Mouse (Mus musculus) midbrain, embryonic 12.5 days (tissue): ENCODE results near the gene Jag2. TPM values are rescaled to one million over a fixed set of nuclear protein-coding genes. Genes with fewer than 3 reads are reported as not detected.

ENCODE experiments used
- ATAC-seq: fragments of 200-750 bp; cut with Nextera tagmentation; 2 replicates; pipeline ENCODE4 v1.8.0; 2017; ENCODE audit warnings: low read depth, moderate TSS enrichment, moderate library complexity; ENCODE audit not compliant: low FRiP score
- H3K27ac ChIP-seq: fragments of 300-500 bp; sonication (generic); replicated peaks from 2 replicates; pipeline ENCODE4 v1.5.1; 2016; ENCODE audit warnings: mild to moderate bottlenecking
- H3K27me3 ChIP-seq: fragments of 300-500 bp; sonication (generic); 2 replicates; pipeline ENCODE4 v1.6.1; 2016; ENCODE audit warnings: mild to moderate bottlenecking
- H3K36me3 ChIP-seq: fragments of 300-500 bp; sonication (generic); 2 replicates; pipeline ENCODE4 v1.6.1; 2016
- H3K4me1 ChIP-seq: fragments of 300-500 bp; sonication (generic); 2 replicates; pipeline ENCODE4 v1.6.1; 2016
- H3K4me2 ChIP-seq: fragments of 300-500 bp; sonication (generic); replicated peaks from 2 replicates; pipeline ENCODE4 v1.6.1; 2016; ENCODE audit warnings: mild to moderate bottlenecking, moderate library complexity
- H3K4me3 ChIP-seq: fragments of 300-500 bp; sonication (generic); 2 replicates; pipeline ENCODE4 v1.5.1; 2016; ENCODE audit warnings: mild to moderate bottlenecking
- H3K9ac ChIP-seq: fragments of 300-500 bp; sonication (generic); replicated peaks from 2 replicates; pipeline ENCODE4 v1.6.1; 2016; ENCODE audit warnings: mild to moderate bottlenecking, moderate library complexity
- H3K9me3 ChIP-seq: fragments of 300-500 bp; sonication (generic); 2 replicates; pipeline ENCODE4 v1.6.1; 2016; ENCODE audit warnings: mild to moderate bottlenecking
- WGBS: fragments of 180-500 bp; shearing (Covaris S2); methylation state at CpG from one replicate; pipeline ENCODE4 v1.1.7; 2016; 5-methylcytosine and 5-hydroxymethylcytosine counted together
- microRNA-seq: library from miRNA; unstranded; fragments of <30 nt; microRNA quantifications from one replicate; pipeline ENCODE4, GENCODE M21; 2017
- polyA plus RNA-seq: library from polyadenylated mRNA; unstranded; fragments of >200 nt; fragmentation: Nextera tagmentation; extraction: Ambion mirVana; gene quantifications from 2 replicates; pipeline ENCODE4 v1.2.1, GENCODE M21; 2016

Gene Jag2
- polyA plus RNA-seq, 1 experiment from 2014 or later: 5.8 TPM

DNA sequence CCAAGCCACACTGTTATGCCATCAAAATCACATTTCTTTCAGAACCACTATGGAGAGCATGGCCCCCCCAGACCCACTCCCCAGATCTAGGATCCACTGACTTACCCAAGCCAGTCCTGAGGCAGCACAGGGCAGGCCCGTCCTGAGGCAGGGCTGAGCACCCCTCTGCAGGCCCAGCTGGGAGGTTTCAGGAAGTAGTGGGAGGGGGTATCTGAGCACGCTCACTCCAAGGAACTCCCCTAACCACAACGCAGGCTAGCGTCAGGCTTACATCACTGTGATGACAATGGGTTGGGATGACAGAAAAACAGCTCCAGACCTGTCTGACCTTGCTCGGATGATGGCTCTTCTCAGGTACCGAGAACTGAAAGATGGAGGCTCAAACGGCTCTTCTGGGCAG lies 68.8 kb downstream of the Jag2 start:
- no peaks in the 10 kb centered on the region for H3K4me1 ChIP-seq
- no peaks in the 10 kb centered on the region for H3K9me3 ChIP-seq
- no peak for ATAC-seq
- 78% methylated on average over 7 of the region's 7 CpGs for WGBS
- no peak overlapping the region for H3K27ac ChIP-seq
- H3K27me3 ChIP-seq: peaks cover 5% of the 10 kb centered on the region; the same call in 1 of the 2 replicates
- no peak overlapping the region for H3K4me3 ChIP-seq
- H3K4me2 ChIP-seq: no peak overlapping the region
- no peaks in the 10 kb centered on the region for H3K36me3 ChIP-seq
- H3K9ac ChIP-seq: no peak overlapping the region

DNA sequence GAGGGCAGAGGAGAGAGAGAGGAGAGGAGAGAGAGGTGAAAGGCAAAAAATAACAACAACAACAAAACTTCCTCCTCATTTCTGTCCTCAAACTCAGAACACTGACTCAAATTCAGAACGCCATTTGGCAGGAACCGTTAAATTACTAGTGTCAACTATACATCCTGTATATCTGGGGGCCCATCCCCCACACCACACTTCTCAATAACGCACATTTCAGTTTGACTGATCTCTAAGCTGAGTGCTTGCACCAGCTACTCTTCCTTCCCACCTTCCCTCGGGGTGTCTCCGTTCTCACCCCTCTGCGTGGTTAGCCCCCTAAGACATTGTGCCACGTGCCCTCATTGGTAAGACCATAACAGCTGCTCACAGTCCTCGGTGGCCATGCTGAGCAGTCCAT lies 69.6 kb downstream of the Jag2 start:
- no peaks in the 10 kb centered on the region for H3K36me3 ChIP-seq
- no peaks in the 10 kb centered on the region for H3K4me1 ChIP-seq
- no peaks in the 10 kb centered on the region for H3K27me3 ChIP-seq
- no peak overlapping the region for H3K9ac ChIP-seq
- no peak overlapping the region for H3K4me3 ChIP-seq
- WGBS: 83% methylated on average over 8 of the region's 8 CpGs
- no peaks in the 10 kb centered on the region for H3K9me3 ChIP-seq
- ATAC-seq: no peak
- no peak overlapping the region for H3K4me2 ChIP-seq
- no peak overlapping the region for H3K27ac ChIP-seq

DNA sequence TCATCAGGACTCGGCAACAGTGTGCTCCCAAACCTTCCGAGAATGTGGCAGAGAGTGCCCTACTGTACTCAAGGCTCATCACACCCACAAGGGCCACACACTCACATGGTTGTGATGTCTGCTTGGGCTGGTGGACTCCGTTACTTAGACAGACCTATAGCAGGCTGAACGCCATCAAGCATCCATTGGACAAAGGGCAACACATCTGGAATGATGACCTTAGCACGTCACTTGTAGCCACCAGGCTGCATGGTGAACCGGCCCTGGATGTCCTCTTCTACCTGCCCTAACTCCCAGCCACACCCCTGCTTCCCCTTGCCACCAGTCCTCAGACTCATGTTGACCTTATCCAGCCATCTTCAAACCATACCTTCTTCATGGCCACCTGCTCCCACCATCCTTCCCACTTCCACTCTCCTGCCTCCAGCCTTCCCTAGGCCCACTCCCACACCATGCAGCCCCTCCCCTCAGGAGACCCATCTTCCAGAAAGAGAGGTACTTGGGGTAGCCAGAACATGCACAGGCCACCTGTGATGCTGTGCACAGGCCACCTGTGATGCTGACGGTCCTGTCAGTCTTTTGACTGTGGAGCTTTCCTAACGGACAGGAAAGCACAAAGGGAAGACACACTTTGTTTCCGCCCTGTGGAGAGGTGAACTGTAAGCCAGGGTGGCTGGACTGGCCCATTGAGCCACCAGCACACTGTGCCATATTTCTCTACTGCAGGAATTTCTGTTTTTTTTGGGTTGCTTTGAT lies 70.8 kb downstream of the Jag2 start:
- no peak for ATAC-seq

More for the DNA sequence above, 70.8 kb downstream of the Jag2 start:
- no peak overlapping the region for H3K4me2 ChIP-seq
- no peaks in the 10 kb centered on the region for H3K27me3 ChIP-seq
- no peak overlapping the region for H3K27ac ChIP-seq
- H3K9ac ChIP-seq: no peak overlapping the region
- no peaks in the 10 kb centered on the region for H3K9me3 ChIP-seq
- H3K4me1 ChIP-seq: no peaks in the 10 kb centered on the region
- WGBS: 88% methylated on average over 9 of the region's 9 CpGs
- no peak overlapping the region for H3K4me3 ChIP-seq
- no peaks in the 10 kb centered on the region for H3K36me3 ChIP-seq

Small RNA genes within 50 kb of the gene (microRNA-seq; reads per million reads assigned to microRNA genes)
- gene Mir6941: not detected

Other genes starting within 250 kb of the Jag2 start
- gene Cep170b, start 209.3 kb downstream of the Jag2 start, polyA plus RNA-seq: 15.0 and 16.8 TPM in 2 replicates
- gene Pld4, start 169.1 kb downstream of the Jag2 start, polyA plus RNA-seq: 4.7 and 6.7 TPM in 2 replicates
- gene Ahnak2, start 127.1 kb downstream of the Jag2 start, polyA plus RNA-seq: 0.25 and 0.37 TPM in 2 replicates
- 16.7 and 18.5 TPM in 2 replicates for gene Clba1, start 120.8 kb downstream of the Jag2 start, polyA plus RNA-seq
- gene Cdca4, start 100.4 kb downstream of the Jag2 start, polyA plus RNA-seq: 124 and 132 TPM in 2 replicates
- not detected in 2 replicates for gene Gpr132, start 61.5 kb downstream of the Jag2 start, polyA plus RNA-seq
- 52.9 and 56.6 TPM in 2 replicates for gene Nudt14, start 12.3 kb upstream of the Jag2 start, polyA plus RNA-seq
- gene Btbd6, start 46.7 kb upstream of the Jag2 start, polyA plus RNA-seq: 26.8 and 28.6 TPM in 2 replicates
- 75.9 and 76.2 TPM in 2 replicates for gene Brf1, start 70.9 kb upstream of the Jag2 start, polyA plus RNA-seq
- 27.1 and 29.9 TPM in 2 replicates for gene Pacs2, start 84.7 kb upstream of the Jag2 start, polyA plus RNA-seq
- not detected in 2 replicates for gene Tex22, start 144.7 kb upstream of the Jag2 start, polyA plus RNA-seq
- 19.3 and 20.4 TPM in 2 replicates for gene Mta1, start 168.5 kb upstream of the Jag2 start, polyA plus RNA-seq
- 257 and 284 TPM in 2 replicates for gene Crip2, start 210.5 kb upstream of the Jag2 start, polyA plus RNA-seq
- gene Crip1, start 216.5 kb upstream of the Jag2 start, polyA plus RNA-seq: 70.4 and 86.3 TPM in 2 replicates
- 43.5 and 44.3 TPM in 2 replicates for gene Tedc1, start 226.6 kb upstream of the Jag2 start, polyA plus RNA-seq